Mouse (Mus musculus) heart, embryonic 12.5 days (tissue): ENCODE measurements around the gene Stt3a. TPM values are rescaled to one million over a fixed set of nuclear protein-coding genes. Genes with fewer than 3 reads are reported as not detected.
A peak's percentile ranks its signal among the peaks of the same experiment; 100 is the strongest.

ENCODE experiments used
- ATAC-seq: fragments of 200-750 bp; cut with Nextera tagmentation; 2 replicates; pipeline ENCODE4 v1.8.0; 2017; ENCODE audit warnings: moderate TSS enrichment, moderate library complexity; ENCODE audit not compliant: insufficient number of reproducible peaks, low FRiP score
- H3K27ac ChIP-seq: fragments of 300-500 bp; sonication (generic); 2 replicates; pipeline ENCODE4 v1.5.1; 2016; ENCODE audit warnings: mild to moderate bottlenecking, moderate library complexity; ENCODE audit not compliant: poor library complexity, severe bottlenecking
- H3K27me3 ChIP-seq: fragments of 300-500 bp; sonication (generic); replicated peaks from 2 replicates; pipeline ENCODE4 v1.6.1; 2016; ENCODE audit warnings: mild to moderate bottlenecking, moderate library complexity
- H3K36me3 ChIP-seq: fragments of 300-500 bp; sonication (generic); 2 replicates; pipeline ENCODE4 v1.6.1; 2016; ENCODE audit warnings: mild to moderate bottlenecking, moderate library complexity
- H3K4me1 ChIP-seq: fragments of 300-500 bp; sonication (generic); replicated peaks from 2 replicates; pipeline ENCODE4 v1.6.1; 2016; ENCODE audit warnings: mild to moderate bottlenecking
- H3K4me2 ChIP-seq: fragments of 300-500 bp; sonication (generic); 2 replicates; pipeline ENCODE4 v1.6.1; 2016; ENCODE audit warnings: mild to moderate bottlenecking, moderate library complexity
- H3K4me3 ChIP-seq: fragments of 300-500 bp; sonication (generic); 2 replicates; pipeline ENCODE4 v1.5.1; 2016; ENCODE audit warnings: mild to moderate bottlenecking
- H3K9ac ChIP-seq: fragments of 300-500 bp; sonication (generic); 2 replicates; pipeline ENCODE4 v1.6.1; 2016; ENCODE audit warnings: mild to moderate bottlenecking, moderate library complexity
- H3K9me3 ChIP-seq: fragments of 300-500 bp; sonication (generic); replicated peaks from 2 replicates; pipeline ENCODE4 v1.6.1; 2016; ENCODE audit warnings: mild to moderate bottlenecking, moderate library complexity
- WGBS: fragments of 180-500 bp; shearing (Covaris S2); methylation state at CpG from one replicate; pipeline ENCODE4 v1.1.7; 2016; 5-methylcytosine and 5-hydroxymethylcytosine counted together
- polyA plus RNA-seq: library from polyadenylated mRNA; unstranded; fragments of >200 nt; fragmentation: Nextera tagmentation; extraction: Ambion mirVana; gene quantifications from 2 replicates; pipeline ENCODE4 v1.2.1, GENCODE M21; 2016

Stt3a gene
- polyA plus RNA-seq, 1 experiment from 2014 or later: 174 TPM

- no peak overlapping the region for H3K9ac ChIP-seq
- H3K4me2 ChIP-seq: no peak overlapping the region
- no peak overlapping the region for H3K4me3 ChIP-seq
- H3K9me3 ChIP-seq: no peaks in the 10 kb centered on the region
- no peak for ATAC-seq
- no peaks in the 10 kb centered on the region for H3K27me3 ChIP-seq
- no peak overlapping the region for H3K27ac ChIP-seq
- H3K36me3 ChIP-seq: peaks cover 17% of the 10 kb centered on the region
- 87% methylated on average over 6 of the region's 6 CpGs for WGBS
- H3K4me1 ChIP-seq: peaks cover 11% of the 10 kb centered on the region; the same call in 1 of the 2 replicates
Measured at GRCm38 (mm10) chr9:36707304-36707703, 60.2 kb downstream of the Stt3a start.

GRCm38 (mm10) chr9:36705923-36706322 lies 61.6 kb downstream of the Stt3a start:
- no peak overlapping the region for H3K4me3 ChIP-seq
- H3K27me3 ChIP-seq: no peaks in the 10 kb centered on the region
- no peaks in the 10 kb centered on the region for H3K9me3 ChIP-seq
- peaks cover 11% of the 10 kb centered on the region; the same call in 1 of the 2 replicates for H3K4me1 ChIP-seq
- WGBS: 58% methylated on average over 3 of the region's 3 CpGs
- peak overlapping the region; percentile 47; the same call in 1 of the 2 replicates for H3K27ac ChIP-seq
- no peak overlapping the region for H3K9ac ChIP-seq
- H3K4me2 ChIP-seq: peak overlapping the region; percentile 8; the same call in 1 of the 2 replicates
- H3K36me3 ChIP-seq: peaks cover 12% of the 10 kb centered on the region
- ATAC-seq: no peak; the same call in 1 of the 2 replicates

- no peaks in the 10 kb centered on the region for H3K27me3 ChIP-seq
- H3K4me1 ChIP-seq: no peaks in the 10 kb centered on the region
- no peak overlapping the region for H3K27ac ChIP-seq
- H3K36me3 ChIP-seq: no peaks in the 10 kb centered on the region
- no peak for ATAC-seq
- 87% methylated on average over 10 of the region's 10 CpGs for WGBS
- H3K4me2 ChIP-seq: no peak overlapping the region
- no peak overlapping the region for H3K4me3 ChIP-seq
- no peak overlapping the region for H3K9ac ChIP-seq
- no peaks in the 10 kb centered on the region for H3K9me3 ChIP-seq
Measured at GRCm38 (mm10) chr9:36694276-36694675, 73.2 kb downstream of the Stt3a start.

- H3K27ac ChIP-seq: no peak within 1 kb of the TSS
- WGBS: 69% methylated on average over 1 of the region's 1 CpGs
Measured at GRCm38 (mm10) chr9:36692920-36693319, 74.6 kb downstream of the Stt3a start, which contains the start of gene Acrv1. Acrv1 (plus strand) TSS chr9:36693220.

GRCm38 (mm10) chr9:36687329-36687728 lies 80.2 kb downstream of the Stt3a start:
- Histone ChIP-seq H3K36me3 (no peaks in the 10 kb centered on the region), H3K9me3 (no peaks in the 10 kb centered on the region), H3K4me1 (no peaks in the 10 kb centered on the region), H3K27ac (no peak overlapping the region), H3K9ac (no peak overlapping the region), H3K27me3 (no peaks in the 10 kb centered on the region), H3K4me3 (no peak overlapping the region), H3K4me2 (no peak overlapping the region)
- ATAC-seq: no peak

More at GRCm38 (mm10) chr9:36692920-36693319, 74.6 kb downstream of the Stt3a start, which contains the start of gene Acrv1:
- Histone ChIP-seq H3K9me3 (no peaks in the 10 kb centered on the region), H3K27me3 (no peaks in the 10 kb centered on the region), H3K36me3 (no peaks in the 10 kb centered on the region), H3K4me1 (no peaks in the 10 kb centered on the region), H3K9ac (no peak within 1 kb of the TSS), H3K4me3 (no peak within 1 kb of the TSS), H3K4me2 (no peak within 1 kb of the TSS)
- ATAC-seq: no peak

- no peak overlapping the region for H3K27ac ChIP-seq
- H3K4me1 ChIP-seq: no peaks in the 10 kb centered on the region
- H3K4me3 ChIP-seq: no peak overlapping the region
- H3K9me3 ChIP-seq: no peaks in the 10 kb centered on the region
- ATAC-seq: no peak
- H3K36me3 ChIP-seq: no peaks in the 10 kb centered on the region
- no peak overlapping the region for H3K4me2 ChIP-seq
- WGBS: 66% methylated on average over 2 of the region's 2 CpGs
- no peak overlapping the region for H3K9ac ChIP-seq
- no peaks in the 10 kb centered on the region for H3K27me3 ChIP-seq
Measured at GRCm38 (mm10) chr9:36681424-36681823, 86.1 kb downstream of the Stt3a start.

Other genes starting within 250 kb of the Stt3a start
- not detected in 2 replicates for gene Gm5615, start 225.7 kb downstream of the Stt3a start, polyA plus RNA-seq
- gene Gm17689, start 185.0 kb downstream of the Stt3a start, polyA plus RNA-seq: not detected in 2 replicates
- not detected in 2 replicates for gene A630095E13Rik, start 124.3 kb downstream of the Stt3a start, polyA plus RNA-seq
- not detected in 2 replicates for gene Acrv1, start 74.5 kb downstream of the Stt3a start, polyA plus RNA-seq
- gene Chek1, start 40.6 kb downstream of the Stt3a start, polyA plus RNA-seq: 25.8 and 27.3 TPM in 2 replicates
- gene Ei24, start 29.7 kb upstream of the Stt3a start, polyA plus RNA-seq: 81.5 and 81.7 TPM in 2 replicates
- 1.5 and 2.0 TPM in 2 replicates for gene Fez1, start 54.2 kb upstream of the Stt3a start, polyA plus RNA-seq